Mouse (Mus musculus) kidney, embryonic 16.5 days (tissue): ENCODE data around the gene Usp47. TPM values are rescaled to one million over a fixed set of nuclear protein-coding genes. Genes with fewer than 3 reads are reported as not detected.

Experiments used
- ATAC-seq: fragments of 200-750 bp; cut with Nextera tagmentation; 2 replicates; pipeline ENCODE4 v1.8.0; 2017; ENCODE audit warnings: moderate TSS enrichment; ENCODE audit not compliant: low FRiP score, low TSS enrichment
- H3K27ac ChIP-seq: fragments of 300-500 bp; sonication (generic); 2 replicates; pipeline ENCODE4 v1.5.1; 2014; ENCODE audit warnings: low read length
- H3K27me3 ChIP-seq: fragments of 300-500 bp; sonication (generic); 2 replicates; pipeline ENCODE4 v1.6.1; 2014; ENCODE audit warnings: low read length, control low read depth, mixed read lengths; ENCODE audit not compliant: insufficient read depth
- H3K36me3 ChIP-seq: fragments of 300-500 bp; sonication (generic); 2 replicates; pipeline ENCODE4 v1.6.1; 2014; ENCODE audit warnings: low read length, control low read depth, mixed read lengths; ENCODE audit not compliant: insufficient read depth
- H3K4me1 ChIP-seq: fragments of 300-500 bp; sonication (generic); 2 replicates; pipeline ENCODE4 v1.6.1; 2014; ENCODE audit warnings: low read length, control low read depth, mixed read lengths; ENCODE audit not compliant: insufficient read depth
- H3K4me2 ChIP-seq: fragments of 300-500 bp; sonication (generic); replicated peaks from 2 replicates; pipeline ENCODE4 v1.6.1; 2014; ENCODE audit warnings: low read depth, low read length
- H3K4me3 ChIP-seq: fragments of 300-500 bp; sonication (generic); 2 replicates; pipeline ENCODE4 v1.5.1; 2014; ENCODE audit warnings: mild to moderate bottlenecking, low read length
- H3K9ac ChIP-seq: fragments of 300-500 bp; sonication (generic); replicated peaks from 2 replicates; pipeline ENCODE4 v1.6.1; 2014; ENCODE audit warnings: low read length
- H3K9me3 ChIP-seq: fragments of 300-500 bp; sonication (generic); 2 replicates; pipeline ENCODE4 v1.6.1; 2016; ENCODE audit warnings: low read length, control low read depth
- WGBS: fragments of 180-500 bp; shearing (Covaris S2); extraction: QIAGEN DNeasy Blood & Tissue Kit; methylation state at CpG from one replicate; pipeline ENCODE4 v1.1.7; 2014; 5-methylcytosine and 5-hydroxymethylcytosine counted together
- polyA plus RNA-seq: library from polyadenylated mRNA; unstranded; fragments of >200 nt; fragmentation: Nextera tagmentation; extraction: Ambion mirVana; gene quantifications from 2 replicates; pipeline ENCODE4 v1.2.1, GENCODE M21; 2015

Gene Usp47
- polyA plus RNA-seq, 1 experiment from 2014 or later = 63.4 TPM

- H3K4me2 ChIP-seq = no peak overlapping the region
- H3K9ac ChIP-seq = no peak overlapping the region
- ATAC-seq = no peak
- H3K9me3 ChIP-seq = peaks cover 2% of the 10 kb centered on the region; the same call in 1 of the 2 replicates
- H3K4me1 ChIP-seq = no peaks in the 10 kb centered on the region
- no peak overlapping the region for H3K27ac ChIP-seq
- no peak overlapping the region for H3K4me3 ChIP-seq
- no peaks in the 10 kb centered on the region for H3K27me3 ChIP-seq
- no peaks in the 10 kb centered on the region for H3K36me3 ChIP-seq
- WGBS = 80% methylated on average over 1 of the region's 1 CpGs
Observed at GRCm38 (mm10) chr7:112000166-112000565, 23.1 kb upstream of the Usp47 start.

- no peak overlapping the region for H3K27ac ChIP-seq
- H3K4me3 ChIP-seq = no peak overlapping the region
- no peaks in the 10 kb centered on the region for H3K36me3 ChIP-seq
- no peak overlapping the region for H3K4me2 ChIP-seq
- 88% methylated on average over 2 of the region's 2 CpGs for WGBS
- 0 out of 2 replicates have a peak, but pooled peaks cover 3% of the 10 kb centered on the region for H3K4me1 ChIP-seq
- no peak for ATAC-seq
- no peaks in the 10 kb centered on the region for H3K27me3 ChIP-seq
- no peaks in the 10 kb centered on the region for H3K9me3 ChIP-seq
- no peak overlapping the region for H3K9ac ChIP-seq
Observed at GRCm38 (mm10) chr7:112010511-112010910, 12.8 kb upstream of the Usp47 start.

GRCm38 (mm10) chr7:112010976-112011375 lies 12.3 kb upstream of the Usp47 start:
- no peaks in the 10 kb centered on the region for H3K27me3 ChIP-seq
- no peak overlapping the region for H3K4me3 ChIP-seq
- 78% methylated on average over 4 of the region's 4 CpGs for WGBS

GRCm38 (mm10) chr7:112012102-112012501 lies 11.2 kb upstream of the Usp47 start:
- H3K27ac ChIP-seq = no peak overlapping the region
- no peaks in the 10 kb centered on the region for H3K27me3 ChIP-seq
- H3K4me3 ChIP-seq = no peak overlapping the region
- H3K9me3 ChIP-seq = no peaks in the 10 kb centered on the region
- no peak overlapping the region for H3K9ac ChIP-seq
- H3K4me1 ChIP-seq = 0 out of 2 replicates have a peak, but pooled peaks cover 3% of the 10 kb centered on the region
- 30% methylated on average over 5 of the region's 5 CpGs for WGBS
- H3K4me2 ChIP-seq = no peak overlapping the region
- no peak for ATAC-seq
- H3K36me3 ChIP-seq = no peaks in the 10 kb centered on the region

More at GRCm38 (mm10) chr7:112010976-112011375, 12.3 kb upstream of the Usp47 start:
- H3K4me1 ChIP-seq = 0 out of 2 replicates have a peak, but pooled peaks cover 3% of the 10 kb centered on the region
- no peaks in the 10 kb centered on the region for H3K36me3 ChIP-seq
- no peak overlapping the region for H3K4me2 ChIP-seq
- no peak overlapping the region for H3K27ac ChIP-seq
- no peak overlapping the region for H3K9ac ChIP-seq
- H3K9me3 ChIP-seq = no peaks in the 10 kb centered on the region
- no peak for ATAC-seq

GRCm38 (mm10) chr7:112012621-112013177 lies 10.6 kb upstream of the Usp47 start:
- no peak overlapping the region for H3K4me3 ChIP-seq
- H3K9ac ChIP-seq = no peak overlapping the region
- no peaks in the 10 kb centered on the region for H3K27me3 ChIP-seq
- no peak overlapping the region for H3K27ac ChIP-seq
- no peaks in the 10 kb centered on the region for H3K9me3 ChIP-seq
- 0 out of 2 replicates have a peak, but pooled peaks cover 3% of the 10 kb centered on the region for H3K4me1 ChIP-seq
- WGBS = 80% methylated on average over 6 of the region's 6 CpGs
- H3K36me3 ChIP-seq = no peaks in the 10 kb centered on the region
- ATAC-seq = no peak
- H3K4me2 ChIP-seq = no peak overlapping the region

GRCm38 (mm10) chr7:112014148-112014547 lies 9.2 kb upstream of the Usp47 start:
- Histone ChIP-seq H3K27me3 (no peaks in the 10 kb centered on the region), H3K9ac (no peak overlapping the region), H3K27ac (no peak overlapping the region), H3K9me3 (no peaks in the 10 kb centered on the region), H3K4me2 (no peak overlapping the region), H3K36me3 (no peaks in the 10 kb centered on the region), H3K4me3 (no peak overlapping the region), H3K4me1 (0 out of 2 replicates have a peak, but pooled peaks cover 3% of the 10 kb centered on the region)
- no peak for ATAC-seq
- 51% methylated on average over 2 of the region's 2 CpGs for WGBS

GRCm38 (mm10) chr7:112022506-112023149 lies 676 bp upstream of the Usp47 start:
- peak; percentile 50 for ATAC-seq
- peak overlapping the region; percentile 98 for H3K27ac ChIP-seq
- H3K36me3 ChIP-seq = no peaks in the 10 kb centered on the region
- no peaks in the 10 kb centered on the region for H3K27me3 ChIP-seq
- no peaks in the 10 kb centered on the region for H3K9me3 ChIP-seq
- H3K4me1 ChIP-seq = peaks cover 35% of the 10 kb centered on the region
- H3K4me2 ChIP-seq = peak overlapping the region; percentile 87
- 25% methylated on average over 17 of the region's 17 CpGs for WGBS
- peak overlapping the region; percentile 86 for H3K4me3 ChIP-seq
- peak overlapping the region; percentile 98 for H3K9ac ChIP-seq

GRCm38 (mm10) chr7:112023601-112024445 lies 519 bp downstream of the Usp47 start:
- Histone ChIP-seq H3K27me3 (no peaks in the 10 kb centered on the region), H3K9me3 (no peaks in the 10 kb centered on the region), H3K4me1 (peaks cover 42% of the 10 kb centered on the region), H3K4me2 (peak overlapping the region; percentile 87), H3K4me3 (peak overlapping the region; percentile 86), H3K36me3 (no peaks in the 10 kb centered on the region), H3K9ac (peak overlapping the region; percentile 98), H3K27ac (peak overlapping the region; percentile 98)
- peak; percentile 78 for ATAC-seq
- WGBS = under 1% methylated on average over 54 of the region's 58 CpGs

- ATAC-seq = no peak
- Histone ChIP-seq H3K27me3 (no peaks in the 10 kb centered on the region), H3K9ac (peak overlapping the region; percentile 98), H3K4me1 (peaks cover 47% of the 10 kb centered on the region), H3K4me3 (peak overlapping the region; percentile 86), H3K36me3 (no peaks in the 10 kb centered on the region), H3K4me2 (peak overlapping the region; percentile 87), H3K9me3 (no peaks in the 10 kb centered on the region), H3K27ac (peak overlapping the region; percentile 98; the same call in 1 of the 2 replicates)
- WGBS = 16% methylated on average over 7 of the region's 7 CpGs
Observed at GRCm38 (mm10) chr7:112024446-112024730, 1.1 kb downstream of the Usp47 start.
